11 mouse cellular contexts compared by ENCODE assay signal in genomic region chr5:134887447-134888335, GRCm38 (mm10). TPM values are rescaled to one million over a fixed set of nuclear protein-coding genes. Genes with fewer than 3 reads are reported as not detected.
DNase-seq lines count a peak whose midpoint lies in the region; ATAC-seq and TF ChIP-seq lines count a peak whose summit lies in the region.
"Had no signal": no experiment of that assay in that cellular context is flagged by ENCODE, and none has a peak within 500 bp of the region (broad histone marks: within the 10 kb centered on the region; RNA-seq: fewer than 3 reads in every experiment).

No protein-coding gene starts in this region.

- H3K4me1 ChIP-seq in brown adipose tissue, adult 24 weeks (ENCODE audit: control insufficient read depth, insufficient read depth, insufficient read length, low read length): peaks cover 26% of the 10 kb centered on the region
- no peaks in the 10 kb centered on the region for H3K4me1 ChIP-seq in hindbrain, embryonic 14.5 days (replicated peaks; ENCODE audit: control insufficient read depth, insufficient read depth, low read length)
- H3K4me1 ChIP-seq in lung, embryonic 14.5 days (ENCODE audit: insufficient read depth): peaks cover 7% of the 10 kb centered on the region; the same call in 1 of the 2 replicates

- H3K4me2 ChIP-seq in hindbrain, embryonic 14.5 days (replicated peaks): no peak overlapping the region
- no peak overlapping the region for H3K4me2 ChIP-seq in lung, embryonic 14.5 days

- no peak overlapping the region for H3K9ac ChIP-seq in hindbrain, embryonic 14.5 days
- no peak overlapping the region for H3K9ac ChIP-seq in lung, embryonic 14.5 days

- H3K9me3 ChIP-seq in hindbrain, embryonic 14.5 days (ENCODE audit: control insufficient read depth, low read length): no peaks in the 10 kb centered on the region
- H3K9me3 ChIP-seq in lung, embryonic 14.5 days (ENCODE audit: low read depth, low read length): no peaks in the 10 kb centered on the region

- H3K4me3 ChIP-seq in brown adipose tissue, adult 24 weeks (ENCODE audit: insufficient read depth, low read depth, low read length): no peak overlapping the region
- H3K4me3 ChIP-seq in hindbrain, embryonic 14.5 days (replicated peaks; ENCODE audit: low read length): no peak overlapping the region
- no peak overlapping the region for H3K4me3 ChIP-seq in lung, embryonic 14.5 days (ENCODE audit: low read depth, low read length)

- H3K27ac ChIP-seq in brown adipose tissue, adult 24 weeks (replicated peaks; ENCODE audit: low read depth, low read length): peak overlapping the region; percentile 95
- 0 out of 2 replicates have a peak overlapping the region, but pooled peaks have one; percentile 26 for H3K27ac ChIP-seq in hindbrain, embryonic 14.5 days
- H3K27ac ChIP-seq in lung, embryonic 14.5 days (ENCODE audit: low read depth): peak overlapping the region; percentile 61; the same call in 1 of the 2 replicates

- 49% methylated on average over 18 of the region's 18 CpGs for WGBS in hindbrain, embryonic 14.5 days
- WGBS in lung, embryonic 14.5 days: 53% methylated on average over 18 of the region's 18 CpGs

- no peaks in the 10 kb centered on the region for H3K36me3 ChIP-seq in hindbrain, embryonic 14.5 days (replicated peaks; ENCODE audit: control insufficient read depth, insufficient read depth)
- no peaks in the 10 kb centered on the region for H3K36me3 ChIP-seq in lung, embryonic 14.5 days (ENCODE audit: insufficient read depth)

- no peak for ATAC-seq in hindbrain, embryonic 14.5 days (ENCODE audit: low FRiP score)
- no peak for ATAC-seq in lung, embryonic 14.5 days (ENCODE audit: insufficient read depth)

- no peaks in the 10 kb centered on the region for H3K27me3 ChIP-seq in hindbrain, embryonic 14.5 days (ENCODE audit: control insufficient read depth, insufficient read depth, low read length)
- H3K27me3 ChIP-seq in lung, embryonic 14.5 days (ENCODE audit: insufficient read depth, low read length): no peaks in the 10 kb centered on the region

- DNase-seq in embryo, embryonic 9.5 days (ENCODE audit: extremely low spot score): peak; percentile 12
- no peak for DNase-seq in embryo, embryonic 10 days (ENCODE audit: low spot score)
- DNase-seq in hindbrain, embryonic 14.5 days (ENCODE audit: low spot score): no peak
- peak; percentile 63 for DNase-seq in lung, embryonic 14.5 days
- no peak for DNase-seq in right cerebral cortex, postnatal 10 days (ENCODE audit: low spot score in 2 of 2)
- DNase-seq in layer of hippocampus, adult 8-10 months (ENCODE audit: low spot score in 2 of 2): no peak
- no peak for DNase-seq in frontal cortex, postnatal 36 days (ENCODE audit: low spot score in 2 of 2)

- TF ChIP-seq CTCF in lung, embryonic 14.5 days (IDR thresholded peaks at IDR 0.05; ENCODE audit: low read depth): no peak

RNA-seq across cellular contexts. Expression of gene Tmem270, which starts 18.8 kb away (rescaled TPM):
- not detected in 2 replicates for polyA plus RNA-seq in brown adipose tissue, adult 24 weeks (2012; ENCODE audit: insufficient read depth, insufficient read length, missing spikeins)
- polyA plus RNA-seq in hindbrain, embryonic 14.5 days (2014; fragmentation: Nextera tagmentation; extraction: Ambion mirVana): not detected in 2 replicates
- polyA plus RNA-seq in lung, embryonic 14.5 days (2014; fragmentation: Nextera tagmentation; extraction: Ambion mirVana): not detected in 2 replicates
- not detected for total RNA-seq in layer of hippocampus, adult 8-10 months (2022)
- total RNA-seq: adrenal gland, postnatal 4 days; hematopoietic stem cell, adult 5-6 weeks; neutrophil, adult 5-6 weeks had no signal

RNA-seq across cellular contexts. Expression of gene Cldn13, which starts 27.6 kb away (rescaled TPM):
- not detected in 2 replicates for polyA plus RNA-seq in brown adipose tissue, adult 24 weeks (2012; ENCODE audit: insufficient read depth, insufficient read length, missing spikeins)
- 0.50 TPM in 1 of 2 replicates, not detected in the other for polyA plus RNA-seq in hindbrain, embryonic 14.5 days (2014; fragmentation: Nextera tagmentation; extraction: Ambion mirVana)
- 0.39 TPM in 1 of 2 replicates, not detected in the other for polyA plus RNA-seq in lung, embryonic 14.5 days (2014; fragmentation: Nextera tagmentation; extraction: Ambion mirVana)
- not detected for total RNA-seq in layer of hippocampus, adult 8-10 months (2022)
- total RNA-seq: neutrophil, adult 5-6 weeks had no signal

RNA-seq across cellular contexts. Expression of gene Mettl27, which starts 44.5 kb away (rescaled TPM):
- polyA plus RNA-seq in brown adipose tissue, adult 24 weeks (2012; ENCODE audit: insufficient read depth, insufficient read length, missing spikeins): 6.3 and 9.3 TPM in 2 replicates
- polyA plus RNA-seq in hindbrain, embryonic 14.5 days (2014; fragmentation: Nextera tagmentation; extraction: Ambion mirVana): 6.2 and 7.5 TPM in 2 replicates
- polyA plus RNA-seq in lung, embryonic 14.5 days (2014; fragmentation: Nextera tagmentation; extraction: Ambion mirVana): 23.0 and 23.9 TPM in 2 replicates
- total RNA-seq in layer of hippocampus, adult 8-10 months (2022): 10 to 100 TPM in 2 of 4 experiments, 1 to 10 TPM in 2; 8.0 to 13.5 (median 10.8) TPM

RNA-seq across cellular contexts. Expression of gene Cldn4, which starts 59.0 kb away (rescaled TPM):
- not detected in 2 replicates for polyA plus RNA-seq in brown adipose tissue, adult 24 weeks (2012; ENCODE audit: insufficient read depth, insufficient read length, missing spikeins)
- not detected in 2 replicates for polyA plus RNA-seq in hindbrain, embryonic 14.5 days (2014; fragmentation: Nextera tagmentation; extraction: Ambion mirVana)
- 41.9 and 42.4 TPM in 2 replicates for polyA plus RNA-seq in lung, embryonic 14.5 days (2014; fragmentation: Nextera tagmentation; extraction: Ambion mirVana)
- total RNA-seq in layer of hippocampus, adult 8-10 months (2022): not detected
- total RNA-seq: hematopoietic stem cell, adult 5-6 weeks had no signal

Comparison
In these comparisons a context has a peak if more than half of its experiments do, and no peak if none do; other contexts are left out.
1. DNase-seq: peak in embryo, embryonic 9.5 days (single experiment) and lung, embryonic 14.5 days (single experiment); none in embryo, embryonic 10 days (single experiment), hindbrain, embryonic 14.5 days (single experiment), right cerebral cortex, postnatal 10 days (0 of 2), layer of hippocampus, adult 8-10 months (0 of 2) and frontal cortex, postnatal 36 days (0 of 2).
2. H3K27ac ChIP-seq: peak in every context shown above with its lines; median percentile 95 in brown adipose tissue, adult 24 weeks; 61 in lung, embryonic 14.5 days; 26 in hindbrain, embryonic 14.5 days.